Mouse (Mus musculus): ENCODE results near the gene Dkk3.

- TF ChIP-seq CTCF (IDR thresholded peaks at IDR 0.05; ENCODE audit: borderline replicate concordance, insufficient read depth, low read length) (no peak), POLR2A (IDR thresholded peaks at IDR 0.05; ENCODE audit: low read depth, low read length) (no peak)
Observed at GRCm38 (mm10) chr7:112138168-112138508, 20.7 kb downstream of the Dkk3 start.
